Mouse (Mus musculus) limb, embryonic 13.5 days (tissue): ENCODE measurements around the gene Gas2. TPM values are rescaled to one million over a fixed set of nuclear protein-coding genes. Genes with fewer than 3 reads are reported as not detected.

Experiments
- ATAC-seq: fragments of 200-750 bp; cut with Nextera tagmentation; 2 replicates; pipeline ENCODE4 v1.8.0; 2017; ENCODE audit warnings: low read depth, moderate number of reproducible peaks, moderate TSS enrichment; ENCODE audit not compliant: low FRiP score
- H3K27ac ChIP-seq: fragments of 300-500 bp; sonication (generic); 2 replicates; pipeline ENCODE4 v1.5.1; 2015; ENCODE audit warnings: inconsistent platforms, mild to moderate bottlenecking, moderate library complexity
- H3K27me3 ChIP-seq: fragments of 300-500 bp; sonication (generic); 2 replicates; pipeline ENCODE4 v1.6.1; 2015; ENCODE audit warnings: mild to moderate bottlenecking, inconsistent platforms
- H3K36me3 ChIP-seq: fragments of 300-500 bp; sonication (generic); 2 replicates; pipeline ENCODE4 v1.6.1; 2015; ENCODE audit warnings: inconsistent platforms, mild to moderate bottlenecking, moderate library complexity
- H3K4me1 ChIP-seq: fragments of 300-500 bp; sonication (generic); 2 replicates; pipeline ENCODE4 v1.6.1; 2015; ENCODE audit warnings: inconsistent platforms
- H3K4me2 ChIP-seq: fragments of 300-500 bp; sonication (generic); replicated peaks from 2 replicates; pipeline ENCODE4 v1.6.1; 2015; ENCODE audit warnings: inconsistent platforms, mild to moderate bottlenecking, moderate library complexity
- H3K4me3 ChIP-seq: fragments of 300-500 bp; sonication (generic); 2 replicates; pipeline ENCODE4 v1.5.1; 2015; ENCODE audit warnings: moderate library complexity, mild to moderate bottlenecking, inconsistent platforms
- H3K9ac ChIP-seq: fragments of 300-500 bp; sonication (generic); 2 replicates; pipeline ENCODE4 v1.6.1; 2015; ENCODE audit warnings: mild to moderate bottlenecking, inconsistent platforms
- H3K9me3 ChIP-seq: fragments of 300-500 bp; sonication (generic); 2 replicates; pipeline ENCODE4 v1.6.1; 2016; ENCODE audit warnings: inconsistent platforms
- WGBS: fragments of 180-500 bp; shearing (Covaris S2); methylation state at CpG from one replicate; pipeline ENCODE4 v1.1.7; 2015; 5-methylcytosine and 5-hydroxymethylcytosine counted together
- polyA plus RNA-seq: library from polyadenylated mRNA; unstranded; fragments of >200 nt; fragmentation: Nextera tagmentation; extraction: Ambion mirVana; gene quantifications from 2 replicates; pipeline ENCODE4 v1.2.1, GENCODE M21; 2015

Gene Gas2
- polyA plus RNA-seq, 1 experiment from 2014 or later = 319 TPM

DNA sequence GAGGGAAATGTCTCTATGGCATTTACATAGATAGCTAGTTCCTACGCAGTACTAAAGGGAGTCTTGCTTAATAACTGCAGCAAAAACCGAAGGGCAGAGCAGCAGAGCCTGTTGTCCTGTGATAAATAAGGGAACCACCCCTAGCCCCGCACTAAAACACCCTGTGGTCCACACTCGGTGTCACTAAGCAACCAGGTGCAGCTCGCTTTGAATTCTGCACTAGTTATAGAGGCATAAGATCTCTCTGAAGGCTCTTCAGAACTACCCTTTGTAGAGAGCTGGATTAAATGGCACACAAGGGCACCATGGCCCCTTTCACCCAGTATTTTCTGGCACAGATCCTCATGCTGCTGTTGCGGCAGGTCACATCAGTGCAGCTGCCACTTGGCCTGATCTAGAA, 113.4 kb downstream of the Gas2 start:
- Histone ChIP-seq H3K27me3 (no peaks in the 10 kb centered on the region), H3K9me3 (no peaks in the 10 kb centered on the region), H3K27ac (peak overlapping the region; percentile 48; the same call in 1 of the 2 replicates), H3K4me1 (peaks cover 32% of the 10 kb centered on the region), H3K9ac (no peak overlapping the region), H3K4me2 (no peak overlapping the region), H3K36me3 (peaks cover 27% of the 10 kb centered on the region), H3K4me3 (no peak overlapping the region)
- WGBS = 67% methylated on average over 6 of the region's 6 CpGs
- no peak for ATAC-seq

DNA sequence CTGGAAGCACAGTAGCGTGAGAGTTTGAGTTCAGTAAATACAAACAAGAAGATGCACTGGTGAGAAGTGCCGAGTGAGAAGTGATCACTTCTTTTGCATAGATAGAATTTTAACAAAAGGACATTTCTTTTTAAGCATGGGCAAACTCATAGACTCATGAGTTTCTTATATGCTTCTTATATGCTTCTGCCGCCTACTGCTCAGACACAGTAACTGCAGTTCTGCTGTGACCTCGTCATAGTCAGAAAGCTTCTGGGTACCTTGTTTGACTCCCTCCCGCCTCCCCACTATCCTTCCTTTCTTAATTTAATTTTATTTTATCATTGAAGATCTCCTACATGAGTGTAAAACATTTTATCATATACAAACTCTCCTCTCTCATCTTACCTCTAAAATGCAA, 117.5 kb downstream of the Gas2 start:
- H3K27me3 ChIP-seq = no peaks in the 10 kb centered on the region
- H3K9me3 ChIP-seq = no peaks in the 10 kb centered on the region
- H3K27ac ChIP-seq = no peak overlapping the region
- ATAC-seq = no peak
- no peak overlapping the region for H3K4me2 ChIP-seq
- H3K36me3 ChIP-seq = peaks cover 24% of the 10 kb centered on the region
- H3K4me1 ChIP-seq = peaks cover 14% of the 10 kb centered on the region
- no peak overlapping the region for H3K4me3 ChIP-seq
- H3K9ac ChIP-seq = no peak overlapping the region
- 39% methylated on average over 5 of the region's 5 CpGs for WGBS

DNA sequence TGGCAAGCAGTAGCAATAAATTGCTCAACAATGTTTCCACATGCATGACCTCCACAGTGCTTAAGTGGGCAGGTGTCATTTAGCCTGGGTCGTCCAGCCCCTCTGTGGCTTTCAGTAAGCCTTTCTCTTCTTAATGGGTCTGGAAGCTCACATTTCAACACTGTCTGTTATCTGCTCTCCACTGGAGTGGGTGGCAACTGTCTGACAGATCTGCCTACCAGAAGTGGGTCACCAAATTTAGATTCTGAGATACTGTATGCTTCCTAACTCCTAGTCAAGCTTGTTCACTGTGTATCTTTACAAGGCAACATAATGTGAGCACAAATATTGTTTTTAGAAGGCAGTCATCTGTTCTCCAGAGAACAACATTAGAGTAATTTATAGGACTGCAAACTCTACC, 120.5 kb downstream of the Gas2 start:
- 11% methylated on average over 1 of the region's 1 CpGs for WGBS
- no peaks in the 10 kb centered on the region for H3K9me3 ChIP-seq
- H3K9ac ChIP-seq = no peak overlapping the region
- H3K36me3 ChIP-seq = peaks cover 27% of the 10 kb centered on the region
- H3K27ac ChIP-seq = no peak overlapping the region
- peaks cover 5% of the 10 kb centered on the region for H3K4me1 ChIP-seq
- H3K27me3 ChIP-seq = no peaks in the 10 kb centered on the region
- H3K4me3 ChIP-seq = no peak overlapping the region
- no peak overlapping the region for H3K4me2 ChIP-seq
- ATAC-seq = peak; percentile 57

DNA sequence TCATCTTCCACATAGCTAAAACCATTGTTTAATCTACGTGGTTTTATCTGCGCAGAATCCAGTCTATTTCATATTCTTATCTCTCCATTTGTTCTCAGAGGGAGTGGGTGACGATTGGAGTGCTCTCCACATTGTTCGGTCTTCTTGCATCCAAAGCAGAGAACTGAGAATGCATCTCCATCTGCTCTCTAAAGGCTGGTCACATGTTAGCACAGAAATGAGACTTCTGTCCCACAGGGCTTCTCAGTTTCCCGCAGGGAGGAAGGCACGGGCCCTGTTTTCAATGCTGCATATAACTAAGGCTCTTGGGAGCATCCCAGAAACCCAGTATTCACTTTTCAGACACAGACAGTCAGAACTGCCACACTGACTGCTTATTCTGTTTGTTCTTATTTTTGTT, 123.9 kb downstream of the Gas2 start:
- Histone ChIP-seq H3K4me2 (no peak overlapping the region), H3K36me3 (peaks cover 27% of the 10 kb centered on the region), H3K27me3 (no peaks in the 10 kb centered on the region), H3K4me3 (no peak overlapping the region), H3K4me1 (peaks cover 5% of the 10 kb centered on the region), H3K9me3 (no peaks in the 10 kb centered on the region), H3K27ac (no peak overlapping the region), H3K9ac (no peak overlapping the region)
- 84% methylated on average over 6 of the region's 6 CpGs for WGBS
- no peak for ATAC-seq

DNA sequence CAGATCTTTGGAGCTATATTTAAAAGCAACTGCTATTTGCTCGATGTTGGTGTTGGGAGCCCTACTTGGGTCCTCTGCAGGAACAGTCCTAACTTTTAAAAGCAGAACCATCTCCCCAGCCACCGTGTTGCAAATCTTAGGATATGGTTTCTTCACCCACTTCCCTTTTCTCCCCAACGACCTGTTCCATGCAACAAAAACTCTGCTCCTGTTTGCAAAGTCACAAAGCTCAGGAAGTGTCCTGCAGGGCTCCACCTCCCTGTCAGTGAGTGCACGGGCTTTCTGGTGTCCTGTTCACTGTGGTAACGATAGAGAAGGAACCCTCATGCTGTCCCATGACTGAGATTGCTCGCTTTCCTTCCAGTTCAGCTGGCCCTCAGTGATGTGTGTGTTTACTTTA, 125.1 kb downstream of the Gas2 start:
- H3K4me2 ChIP-seq = no peak overlapping the region
- no peak overlapping the region for H3K9ac ChIP-seq
- H3K27ac ChIP-seq = no peak overlapping the region
- H3K9me3 ChIP-seq = no peaks in the 10 kb centered on the region
- H3K27me3 ChIP-seq = no peaks in the 10 kb centered on the region
- no peak overlapping the region for H3K4me3 ChIP-seq
- H3K4me1 ChIP-seq = peaks cover 5% of the 10 kb centered on the region
- ATAC-seq = no peak
- WGBS = 60% methylated on average over 6 of the region's 6 CpGs
- H3K36me3 ChIP-seq = peaks cover 29% of the 10 kb centered on the region

DNA sequence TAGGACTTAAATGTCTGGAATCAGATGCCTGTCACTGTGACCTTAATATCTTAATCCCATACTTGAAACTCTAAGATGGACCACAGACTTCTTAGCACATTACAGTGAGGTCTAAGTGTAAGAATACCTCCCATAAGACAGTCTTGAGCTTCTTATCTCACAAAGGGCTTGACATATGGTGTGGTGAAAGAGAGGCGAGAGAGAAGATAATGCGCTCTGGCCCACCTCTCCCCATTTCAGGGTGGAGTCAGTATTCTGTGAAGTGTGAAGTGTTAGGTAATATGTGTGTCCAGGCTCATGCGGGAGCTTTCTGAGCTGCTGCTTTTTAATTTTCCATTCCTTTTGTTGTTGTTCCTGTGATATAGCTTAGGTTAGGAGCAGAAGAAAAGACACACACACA, 129.2 kb downstream of the Gas2 start:
- H3K27me3 ChIP-seq = no peaks in the 10 kb centered on the region
- no peaks in the 10 kb centered on the region for H3K9me3 ChIP-seq
- no peak for ATAC-seq
- H3K4me1 ChIP-seq = no peaks in the 10 kb centered on the region
- peaks cover 31% of the 10 kb centered on the region for H3K36me3 ChIP-seq
- no peak overlapping the region for H3K4me2 ChIP-seq
- 93% methylated on average over 3 of the region's 3 CpGs for WGBS
- H3K4me3 ChIP-seq = no peak overlapping the region
- H3K9ac ChIP-seq = no peak overlapping the region
- H3K27ac ChIP-seq = no peak overlapping the region

DNA sequence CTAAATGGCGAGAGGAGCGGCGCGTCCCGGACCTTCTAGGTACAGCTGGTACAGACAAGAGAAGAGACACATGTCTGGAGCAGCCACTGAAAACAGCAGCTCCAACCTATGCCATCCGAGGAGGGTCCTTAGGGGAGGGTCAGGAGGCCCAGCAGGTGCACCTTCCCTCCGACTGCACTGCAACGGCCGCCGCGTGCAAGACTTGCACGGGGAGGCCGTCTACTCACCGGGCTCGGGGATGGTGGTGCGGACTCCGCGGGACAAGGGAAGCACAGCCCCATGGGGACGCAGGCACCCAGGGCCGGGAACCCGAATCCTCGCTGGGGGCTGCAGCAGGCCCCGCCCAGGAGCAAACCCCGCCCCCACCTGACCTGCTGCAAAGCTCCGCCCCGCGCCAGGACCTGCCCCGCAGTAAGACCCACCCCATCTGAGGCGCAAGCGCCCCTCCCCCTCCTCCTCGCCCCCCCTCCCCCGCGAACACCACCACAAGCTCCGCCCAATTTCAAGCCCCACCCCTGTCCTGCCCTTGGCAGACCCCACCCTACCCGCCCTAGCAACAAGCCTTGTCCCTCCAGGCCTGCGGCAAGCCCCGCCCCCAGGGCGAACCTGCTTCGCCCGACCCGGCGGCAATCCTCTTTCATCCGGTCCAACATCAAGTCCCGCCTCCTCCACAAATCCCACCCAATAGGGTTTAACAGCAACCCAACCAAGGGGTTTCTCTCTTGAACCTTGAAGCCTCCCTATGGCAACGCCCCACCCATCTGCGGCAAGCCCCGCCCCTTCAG, 143.9 kb downstream of the Gas2 start, which contains the start of gene Svip:
Gene Svip (minus strand): TSS at position 508 of the 785 bp plus-strand sequence.
- under 1% methylated on average over 38 of the region's 47 CpGs for WGBS
- H3K9me3 ChIP-seq = no peaks in the 10 kb centered on the region
- no peak within 1 kb of the TSS for H3K27ac ChIP-seq
- peaks cover 39% of the 10 kb centered on the region for H3K27me3 ChIP-seq
- H3K4me1 ChIP-seq = peaks cover 3% of the 10 kb centered on the region; the same call in 1 of the 2 replicates
- peak; percentile 96 for ATAC-seq
- H3K9ac ChIP-seq = peak within 1 kb of the TSS; percentile 56
- no peaks in the 10 kb centered on the region for H3K36me3 ChIP-seq
- H3K4me3 ChIP-seq = peak within 1 kb of the TSS; percentile 56
- H3K4me2 ChIP-seq = peak within 1 kb of the TSS; percentile 83

DNA sequence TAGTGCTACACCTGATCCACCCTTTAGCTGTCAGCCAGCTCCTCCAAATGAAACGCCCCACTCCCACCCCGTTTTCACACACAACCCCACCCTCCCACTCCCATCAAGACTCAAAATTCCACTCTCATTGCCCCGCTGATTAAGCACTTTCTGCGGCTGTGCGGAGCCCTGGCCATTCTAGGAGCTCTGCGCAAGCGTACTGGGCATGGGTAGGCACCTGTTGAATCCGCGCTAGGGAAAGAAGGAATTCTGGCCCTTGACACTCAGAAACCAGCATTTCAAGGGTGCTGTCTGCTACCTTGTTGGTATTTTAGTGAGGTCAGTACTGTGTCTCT, 144.4 kb downstream of the Gas2 start:
- peaks cover 3% of the 10 kb centered on the region; the same call in 1 of the 2 replicates for H3K4me1 ChIP-seq
- H3K27me3 ChIP-seq = peaks cover 39% of the 10 kb centered on the region

DNA sequence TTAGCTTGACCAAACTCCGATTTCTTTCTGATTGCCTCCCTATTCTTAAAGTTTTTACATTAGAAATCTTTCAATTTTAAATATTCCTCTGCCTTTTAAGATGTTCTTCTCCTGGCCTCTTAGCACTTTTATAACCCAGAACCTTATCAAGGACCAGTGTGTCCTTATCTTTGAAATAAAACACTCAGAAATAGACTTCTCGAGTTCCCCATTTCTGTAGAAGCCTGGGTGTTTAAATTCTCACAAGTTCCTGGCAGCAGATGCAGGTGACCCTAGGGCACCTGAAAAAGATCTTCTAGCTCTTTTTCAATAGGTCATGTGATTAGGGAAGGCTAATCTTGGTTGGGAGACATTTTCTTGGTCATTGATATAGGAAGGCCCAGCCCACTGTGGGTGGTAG, 145.3 kb downstream of the Gas2 start:
- no peak overlapping the region for H3K27ac ChIP-seq
- 89% methylated on average over 2 of the region's 2 CpGs for WGBS
- H3K4me2 ChIP-seq = no peak overlapping the region
- H3K4me3 ChIP-seq = no peak overlapping the region
- no peak for ATAC-seq
- H3K36me3 ChIP-seq = no peaks in the 10 kb centered on the region
- peaks cover 39% of the 10 kb centered on the region for H3K27me3 ChIP-seq
- H3K4me1 ChIP-seq = peaks cover 3% of the 10 kb centered on the region; the same call in 1 of the 2 replicates
- H3K9me3 ChIP-seq = no peaks in the 10 kb centered on the region
- no peak overlapping the region for H3K9ac ChIP-seq

More for the DNA sequence above, 144.4 kb downstream of the Gas2 start:
- peak; percentile 64; the same call in 1 of the 2 replicates for ATAC-seq
- H3K36me3 ChIP-seq = no peaks in the 10 kb centered on the region
- under 1% methylated on average over 9 of the region's 9 CpGs for WGBS
- H3K4me2 ChIP-seq = peak overlapping the region; percentile 83
- no peaks in the 10 kb centered on the region for H3K9me3 ChIP-seq
- no peak overlapping the region for H3K27ac ChIP-seq
- peak overlapping the region; percentile 56 for H3K4me3 ChIP-seq
- no peak overlapping the region for H3K9ac ChIP-seq

DNA sequence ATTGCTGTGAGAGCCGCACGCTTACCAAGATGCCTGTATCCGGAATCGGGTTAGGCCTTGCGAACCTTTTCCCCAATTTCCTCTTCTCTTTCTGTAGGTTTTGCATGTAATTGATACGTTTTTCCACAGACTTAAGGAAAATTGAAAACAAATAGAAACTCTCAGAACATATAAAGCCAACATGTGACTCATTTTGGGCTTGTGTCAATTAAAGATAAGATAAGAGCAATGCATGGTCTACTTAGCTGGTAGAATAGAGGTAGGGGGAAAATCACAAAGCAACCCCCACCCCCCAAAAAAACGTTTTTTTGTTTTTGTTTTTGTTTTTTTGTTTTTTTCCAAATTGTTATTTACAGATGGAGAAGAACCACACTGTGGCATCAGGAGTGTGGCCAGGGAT, 151.6 kb downstream of the Gas2 start:
- no peak for ATAC-seq
- WGBS = 74% methylated on average over 7 of the region's 7 CpGs
- H3K36me3 ChIP-seq = no peaks in the 10 kb centered on the region
- H3K27ac ChIP-seq = no peak overlapping the region
- H3K4me1 ChIP-seq = no peaks in the 10 kb centered on the region
- no peaks in the 10 kb centered on the region for H3K27me3 ChIP-seq
- no peaks in the 10 kb centered on the region for H3K9me3 ChIP-seq
- H3K4me2 ChIP-seq = no peak overlapping the region
- no peak overlapping the region for H3K4me3 ChIP-seq
- H3K9ac ChIP-seq = no peak overlapping the region

DNA sequence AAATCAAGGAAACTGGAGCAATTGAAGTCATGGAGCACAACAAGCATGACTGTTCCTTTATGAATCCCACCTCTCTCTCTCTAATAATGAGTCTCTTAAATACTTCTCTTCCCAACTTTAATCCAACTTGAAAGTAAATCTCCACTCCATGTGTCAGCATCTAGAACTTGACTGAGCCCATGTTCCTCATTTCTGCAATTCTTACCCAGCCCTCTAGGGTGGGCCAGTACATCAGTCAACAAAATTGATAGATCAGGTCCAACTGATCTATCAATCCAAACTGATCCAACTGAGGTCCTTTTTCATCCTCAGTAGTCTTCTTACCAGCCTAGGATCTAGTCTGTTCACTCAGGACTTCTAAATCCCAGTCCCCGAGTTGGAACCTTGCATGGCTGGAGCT, 153.4 kb downstream of the Gas2 start:
- Histone ChIP-seq H3K9ac (no peak overlapping the region), H3K4me3 (no peak overlapping the region), H3K27ac (no peak overlapping the region), H3K36me3 (no peaks in the 10 kb centered on the region), H3K4me2 (no peak overlapping the region), H3K27me3 (no peaks in the 10 kb centered on the region), H3K4me1 (no peaks in the 10 kb centered on the region), H3K9me3 (no peaks in the 10 kb centered on the region)
- ATAC-seq = no peak
- WGBS = 85% methylated on average over 1 of the region's 1 CpGs

DNA sequence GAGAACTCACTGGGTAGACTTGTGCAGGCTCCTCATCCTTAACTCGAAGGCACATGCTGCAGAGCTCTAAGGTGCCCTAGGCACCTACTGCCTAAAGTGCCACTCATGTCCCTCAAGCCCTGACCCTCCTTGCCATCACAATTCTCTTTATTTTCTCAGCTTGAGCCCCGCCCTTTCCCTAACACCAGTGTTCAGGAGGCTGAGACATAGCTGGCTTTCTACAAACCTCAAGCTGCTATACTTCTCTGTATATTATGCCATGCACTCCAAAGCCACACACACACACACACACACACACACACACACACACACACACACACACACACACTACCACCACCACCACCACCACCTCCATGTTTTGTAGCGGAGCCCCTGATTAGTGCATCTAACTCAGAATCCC, 153.8 kb downstream of the Gas2 start, which contains the start of gene 1700015G11Rik:
Gene 1700015G11Rik (minus strand): TSS at position 101 of the 400 bp plus-strand sequence.
- H3K4me1 ChIP-seq = no peaks in the 10 kb centered on the region
- 76% methylated on average over 3 of the region's 3 CpGs for WGBS
- H3K9me3 ChIP-seq = no peaks in the 10 kb centered on the region
- no peaks in the 10 kb centered on the region for H3K27me3 ChIP-seq
- ATAC-seq = no peak
- no peak within 1 kb of the TSS for H3K9ac ChIP-seq
- no peaks in the 10 kb centered on the region for H3K36me3 ChIP-seq
- no peak within 1 kb of the TSS for H3K4me2 ChIP-seq
- no peak within 1 kb of the TSS for H3K4me3 ChIP-seq
- no peak within 1 kb of the TSS for H3K27ac ChIP-seq

DNA sequence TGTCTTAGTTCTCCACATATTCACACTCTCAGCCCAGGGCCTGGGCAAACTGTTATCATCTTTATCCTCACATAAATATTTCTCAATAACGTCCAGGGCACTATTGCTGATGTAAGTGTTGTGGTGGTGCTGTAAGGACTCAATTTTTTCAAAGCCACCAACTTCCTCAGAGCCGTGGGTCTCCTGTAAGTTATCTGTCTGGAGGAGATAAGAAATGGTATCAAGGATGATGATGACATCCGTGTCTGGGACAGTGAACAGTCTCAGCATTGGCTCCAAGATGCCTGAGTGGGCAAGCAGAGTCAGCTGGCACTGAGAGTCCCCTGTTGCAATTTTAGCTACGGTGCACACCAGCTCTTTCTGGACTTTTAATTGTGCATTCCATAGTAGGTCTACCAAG, 160.2 kb downstream of the Gas2 start:
- Histone ChIP-seq H3K4me2 (no peak overlapping the region), H3K36me3 (no peaks in the 10 kb centered on the region), H3K4me1 (no peaks in the 10 kb centered on the region), H3K4me3 (no peak overlapping the region), H3K9ac (no peak overlapping the region), H3K27me3 (no peaks in the 10 kb centered on the region), H3K9me3 (no peaks in the 10 kb centered on the region), H3K27ac (no peak overlapping the region)
- WGBS = 81% methylated on average over 4 of the region's 4 CpGs
- ATAC-seq = no peak; the same call in 1 of the 2 replicates
